Mouse (Mus musculus): Measurements from ENCODE around the gene Gipr.

Gene Gipr

DNA sequence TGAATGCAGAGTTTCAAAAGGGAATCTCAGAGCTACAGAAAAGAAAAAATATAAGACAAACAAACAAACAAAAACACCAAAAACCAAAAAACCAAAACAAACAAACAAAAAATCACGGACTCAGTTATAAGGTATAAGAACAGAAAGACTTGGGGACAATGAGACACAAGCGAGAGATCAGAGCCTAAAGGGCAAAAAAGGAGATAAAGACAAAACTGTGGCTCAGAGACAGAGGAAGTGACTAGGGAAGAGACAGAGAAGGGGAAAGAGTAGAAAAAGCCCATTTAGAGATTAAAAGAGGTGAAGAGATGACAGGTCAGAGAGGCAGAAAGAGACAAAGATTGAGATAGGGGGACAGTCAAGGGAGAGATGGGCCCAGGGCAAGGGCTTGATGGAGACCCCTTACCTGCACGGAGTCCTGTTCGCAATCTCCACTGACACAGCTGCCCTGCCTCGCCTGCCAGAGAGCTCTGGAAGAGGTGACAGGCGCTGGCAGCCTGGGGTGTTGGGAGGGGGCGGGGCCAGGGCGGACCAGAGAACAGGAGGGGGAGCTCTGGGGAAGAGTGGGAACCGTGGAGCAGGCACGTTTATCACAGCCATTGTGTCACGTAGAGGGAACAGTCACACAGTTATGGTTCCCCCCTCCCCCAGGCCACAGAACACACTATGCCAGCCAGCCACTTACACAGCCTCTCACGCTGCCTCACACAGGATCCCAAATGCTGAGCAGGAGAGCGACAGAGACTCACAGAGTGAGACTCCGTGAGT, at the start of gene Gipr:
TSS of gene Gipr (minus strand) at position 472 of the 768 bp plus-strand sequence.
- DNase-seq (ENCODE audit: low spot score in 2 of 2) = no peak

DNA sequence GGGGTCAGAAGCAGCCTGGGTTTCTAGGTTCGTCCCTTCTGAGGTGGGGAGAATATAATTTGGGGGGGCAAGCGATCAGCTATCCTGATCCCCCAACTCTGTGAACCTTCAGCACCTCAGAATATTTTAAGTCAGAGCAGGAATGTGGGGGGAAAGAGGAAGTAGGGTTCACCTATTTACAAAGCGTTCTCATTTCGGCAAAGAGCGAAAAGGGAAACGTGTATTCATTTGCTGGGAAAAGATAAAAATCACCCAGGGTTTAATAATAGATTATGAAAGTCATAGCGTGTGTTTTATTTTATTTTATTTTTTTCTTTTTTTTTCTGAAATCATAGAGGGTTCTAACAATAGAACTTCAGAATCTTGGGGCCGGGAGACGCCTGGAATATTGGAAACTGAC, 49.0 kb upstream of the Gipr start:
- DNase-seq (ENCODE audit: low spot score in 2 of 2) = no peak

DNA sequence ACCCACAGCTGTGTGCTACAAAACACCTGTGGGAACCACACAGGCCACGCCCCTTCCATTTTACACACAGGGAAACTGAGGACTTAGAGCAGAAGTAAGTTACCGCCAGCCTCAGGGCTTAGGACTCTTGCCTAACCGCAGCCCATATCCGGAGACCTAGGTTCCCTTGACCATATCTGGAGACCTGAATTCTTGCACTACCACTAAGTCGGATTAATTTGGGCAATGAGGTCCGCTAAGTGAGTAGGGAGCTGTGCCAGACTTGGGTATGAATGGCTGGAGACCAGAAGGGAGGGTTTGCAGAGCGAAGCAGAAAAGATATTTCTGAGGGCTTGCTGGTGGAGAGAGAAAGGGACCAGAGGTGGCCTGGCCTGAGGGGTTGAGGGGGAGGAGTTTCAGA, 48.4 kb upstream of the Gipr start:
- DNase-seq (ENCODE audit: low spot score in 2 of 2) = no peak

DNA sequence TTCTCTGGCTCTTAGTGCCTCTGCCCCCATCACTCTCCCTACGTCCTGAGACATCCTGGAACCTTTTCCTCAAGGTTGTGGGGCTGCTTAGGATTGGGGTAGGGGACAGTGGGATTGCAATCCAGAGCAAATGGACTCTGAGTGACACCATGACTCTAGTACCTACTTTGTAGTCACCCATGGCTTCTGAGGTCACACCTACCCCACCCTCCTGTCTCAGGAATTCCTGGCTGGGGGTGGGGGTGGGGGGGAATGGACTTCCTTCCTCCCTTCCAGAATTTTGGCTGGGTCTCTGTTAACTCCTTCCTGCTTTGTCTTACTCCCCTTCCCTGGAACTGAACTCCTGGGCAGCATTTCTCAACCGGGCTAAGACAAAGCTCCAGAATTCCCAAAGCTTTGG, 47.5 kb upstream of the Gipr start:
- DNase-seq (ENCODE audit: low spot score in 2 of 2) = no peak

DNA sequence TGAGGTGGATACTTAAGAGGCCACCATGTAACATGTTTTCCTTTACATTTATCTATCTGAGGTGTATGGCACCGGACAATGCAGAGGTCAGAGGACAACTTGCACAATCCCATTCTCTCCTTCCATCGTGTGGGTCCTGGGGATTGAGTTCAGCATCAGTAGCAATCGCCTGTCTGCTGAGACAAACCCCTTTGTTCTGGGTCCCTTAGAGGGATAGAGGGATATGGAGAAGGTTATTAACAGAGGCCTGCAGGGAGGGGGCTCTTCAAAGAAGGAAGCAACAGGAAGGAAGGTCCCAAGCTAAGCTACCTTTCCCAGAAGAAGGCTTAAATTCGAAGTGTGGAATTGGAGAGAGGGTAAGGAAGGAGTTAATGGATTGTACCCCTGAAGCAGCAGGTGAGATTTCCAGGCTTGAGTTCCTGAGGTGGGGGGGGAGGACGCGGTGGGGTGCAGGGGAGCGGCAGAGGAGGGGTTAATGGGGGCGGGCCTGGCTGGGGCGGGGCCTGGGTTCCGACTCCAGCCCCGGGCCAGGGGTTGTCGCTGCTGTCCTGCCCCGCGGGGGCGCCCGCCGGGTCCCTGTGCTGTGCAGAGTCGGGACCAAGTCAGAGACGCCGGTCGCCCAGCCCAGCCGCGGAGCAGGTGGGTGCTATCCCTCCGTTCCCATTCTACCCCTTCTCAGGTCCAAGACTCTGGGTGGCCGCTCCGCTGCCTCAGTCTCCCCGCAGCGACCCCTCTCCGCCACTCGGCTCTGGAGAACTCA, 46.2 kb upstream of the Gipr start, which contains the start of gene Gpr4:
TSS of gene Gpr4 (plus strand) at position 543 of the 760 bp plus-strand sequence.
- DNase-seq (ENCODE audit: low spot score in 2 of 2) = no peak

DNA sequence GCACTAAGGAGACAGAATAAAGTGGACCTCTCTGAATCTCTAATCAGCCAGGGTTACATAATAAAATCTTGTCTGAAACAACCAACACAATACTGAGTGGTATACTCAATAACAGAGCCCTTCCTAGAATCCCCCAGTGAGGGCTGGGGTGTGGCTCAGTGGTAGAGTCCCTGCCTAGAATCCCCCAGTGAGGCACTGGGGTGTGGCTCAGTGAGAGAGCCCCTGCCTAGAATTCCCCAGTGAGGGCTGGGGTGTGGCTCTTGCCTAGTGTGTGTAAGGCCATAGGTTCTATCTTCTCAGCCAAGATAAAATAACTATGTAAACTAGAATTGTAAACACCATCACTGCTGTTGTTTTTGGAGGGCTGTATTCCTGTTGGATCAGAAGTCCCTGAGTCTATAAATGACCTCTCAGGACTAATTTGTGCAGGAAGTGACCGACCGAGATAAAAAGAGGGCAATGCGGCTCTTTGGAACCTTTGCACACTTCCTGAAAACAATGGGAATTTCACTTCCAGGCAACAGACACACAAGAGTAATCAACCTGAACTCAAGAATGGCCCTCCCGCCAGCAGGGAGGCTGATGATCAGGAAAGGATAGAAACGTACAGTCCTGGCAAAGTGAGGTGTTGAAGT, 45.2 kb upstream of the Gipr start:
- no peak for DNase-seq (ENCODE audit: low spot score in 2 of 2)

DNA sequence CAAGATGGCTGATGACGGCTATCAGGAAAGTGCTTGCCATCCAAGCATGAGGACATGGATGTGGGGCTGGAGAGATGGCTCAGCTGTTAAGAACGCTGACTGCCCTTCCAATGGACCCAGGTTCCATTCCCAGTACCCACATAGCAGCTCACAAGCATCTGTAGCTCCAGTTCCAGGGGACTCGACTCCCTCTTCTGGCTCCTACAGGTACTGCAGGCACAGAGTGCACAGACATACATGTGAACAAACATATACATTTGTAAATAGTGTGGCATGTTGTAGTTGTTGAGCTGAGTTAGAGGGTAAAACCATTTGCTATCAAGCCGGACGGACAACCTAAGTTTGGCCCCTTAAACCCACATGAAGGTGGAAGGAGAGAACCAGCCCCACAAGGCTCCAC, 44.1 kb upstream of the Gipr start:
- no peak for DNase-seq (ENCODE audit: low spot score in 2 of 2)

DNA sequence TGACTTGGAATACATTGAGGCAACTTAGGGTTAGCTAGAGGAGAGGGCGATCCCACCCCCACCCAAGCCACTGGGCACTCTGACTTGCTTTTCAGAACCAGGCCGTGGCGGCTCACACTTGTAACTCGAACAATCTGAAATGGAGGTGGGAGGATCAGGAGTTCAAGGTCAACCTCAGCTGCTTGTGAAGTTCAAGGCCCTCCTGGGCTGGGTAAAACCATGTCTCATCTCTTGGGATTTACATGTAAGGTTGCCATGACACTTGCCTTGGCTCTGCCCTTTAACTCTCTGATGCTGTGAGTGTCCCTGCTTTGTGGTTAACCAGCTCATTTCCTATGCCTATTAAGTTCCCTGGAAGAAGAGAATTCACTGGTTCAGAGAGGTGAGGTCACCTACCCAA, 43.6 kb upstream of the Gipr start:
- DNase-seq (ENCODE audit: low spot score in 2 of 2) = no peak

DNA sequence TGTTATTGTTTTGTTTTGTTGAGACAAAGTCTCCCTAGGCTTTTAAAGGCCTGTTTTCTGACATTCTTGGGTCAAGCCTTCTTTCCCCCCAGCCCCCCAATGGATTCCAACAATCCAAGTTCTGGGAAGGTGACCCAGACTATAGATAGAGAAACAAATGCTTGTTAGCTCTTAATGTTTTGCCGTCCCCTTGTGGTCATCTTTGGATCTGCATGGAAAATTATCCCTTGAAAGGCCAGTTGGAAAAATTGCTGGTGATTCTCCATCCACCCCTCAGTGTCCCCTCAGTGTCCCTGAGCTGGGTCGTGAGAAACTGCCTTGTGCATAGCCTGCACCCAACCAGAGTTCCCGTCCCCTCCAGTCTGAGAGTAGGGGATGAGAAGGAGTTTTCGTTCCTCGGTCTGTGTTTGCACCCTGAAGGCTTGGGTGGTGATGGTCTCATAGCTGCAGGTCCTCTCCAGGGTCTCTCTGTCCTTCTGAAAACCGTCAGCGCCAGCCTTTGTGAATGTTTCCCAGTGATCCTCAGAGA, 43.1 kb upstream of the Gipr start:
- DNase-seq (ENCODE audit: low spot score in 2 of 2) = peak; percentile 35 to 53

DNA sequence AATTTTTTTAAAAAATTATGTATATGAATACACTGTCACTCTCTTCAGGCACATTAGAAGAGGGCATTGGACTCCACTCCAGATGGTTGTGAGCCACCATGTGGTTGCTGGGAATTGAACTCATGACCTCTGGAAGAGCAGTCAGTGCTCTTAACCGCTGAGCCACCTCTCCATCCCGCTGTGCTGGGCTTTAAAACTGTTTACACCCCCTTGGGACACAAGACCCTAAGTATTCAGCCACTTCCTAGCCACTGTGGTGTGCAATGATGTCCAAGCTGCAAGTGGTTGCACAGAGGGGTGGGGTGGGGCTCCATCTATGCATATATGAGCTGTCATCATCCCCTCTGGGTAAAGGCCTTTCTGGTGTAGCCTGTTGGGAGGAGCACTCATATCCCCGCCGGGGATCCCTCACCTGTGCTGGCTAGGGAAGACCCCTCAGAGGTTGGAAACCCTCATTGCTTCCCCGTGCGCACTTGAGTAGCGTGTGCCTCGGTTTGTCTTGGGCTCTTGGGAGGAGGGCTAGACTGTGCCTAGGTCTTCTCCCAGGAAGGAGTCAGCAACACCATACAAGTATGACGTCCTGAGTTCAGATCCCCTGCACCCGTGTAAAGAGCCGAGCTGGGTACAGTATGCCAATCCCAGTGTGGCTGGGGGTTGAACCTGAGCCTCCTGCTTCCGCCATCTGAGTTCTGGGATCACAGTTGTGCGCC, 42.4 kb upstream of the Gipr start:
- no peak for DNase-seq (ENCODE audit: low spot score in 2 of 2)

DNA sequence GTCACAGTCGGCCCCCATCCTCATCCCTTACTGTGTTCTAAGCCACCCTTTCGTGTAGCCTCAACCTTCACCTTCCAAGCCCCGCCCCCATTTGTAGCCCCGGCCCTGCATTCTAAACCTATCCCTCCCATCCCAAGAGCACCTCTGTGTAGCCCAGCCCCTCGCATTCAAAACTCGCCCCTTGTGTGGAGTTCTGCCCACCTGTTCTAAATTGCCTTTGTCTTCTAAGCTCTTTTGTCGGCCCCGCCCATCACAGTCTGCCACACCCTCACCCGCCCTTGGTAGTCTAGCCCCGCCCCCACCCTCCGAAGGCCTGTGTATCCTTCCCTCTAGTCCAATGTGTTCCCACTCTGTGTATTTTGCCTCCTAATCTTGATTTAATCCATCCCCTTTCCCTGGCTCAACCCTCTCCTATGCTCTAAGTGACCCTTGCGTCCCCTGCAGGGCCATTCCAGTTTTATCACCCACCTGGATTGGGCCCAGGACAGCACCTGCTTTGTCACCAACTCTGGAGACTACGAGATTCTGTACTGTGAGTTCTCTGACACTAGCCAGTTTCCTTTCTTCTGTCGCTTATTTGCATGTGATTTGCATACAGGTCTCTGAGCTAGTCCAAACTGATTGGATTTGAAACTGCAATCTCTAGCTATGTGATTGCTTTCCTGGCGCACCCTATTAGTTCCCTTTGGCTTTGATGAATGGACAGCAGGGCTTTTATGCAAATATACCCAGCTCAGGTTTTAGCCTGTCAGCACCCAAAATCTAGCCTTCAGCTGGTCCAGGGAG, 36.3 kb upstream of the Gipr start:
- DNase-seq (ENCODE audit: low spot score in 2 of 2) = no peak

DNA sequence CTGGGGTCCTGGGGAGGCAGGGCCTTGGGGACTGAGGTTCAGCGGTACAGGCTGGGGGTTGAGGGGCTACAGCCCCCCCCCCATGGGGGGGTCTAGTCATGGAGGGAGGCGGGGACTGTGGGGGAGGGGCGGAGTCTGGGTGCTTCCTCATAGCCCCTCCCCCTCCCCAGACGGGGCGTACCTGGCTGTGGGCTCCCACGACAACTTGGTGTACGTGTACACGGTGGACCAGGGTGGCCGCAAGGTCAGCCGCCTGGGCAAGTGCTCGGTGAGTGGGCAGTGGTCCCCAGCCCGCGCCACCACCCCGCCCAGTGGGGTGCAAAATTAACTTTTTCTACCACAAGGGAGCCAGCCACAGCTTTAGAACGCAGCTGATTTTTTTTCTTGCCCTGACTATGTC, 35.7 kb upstream of the Gipr start:
- DNase-seq (ENCODE audit: low spot score in 2 of 2) = no peak

DNA sequence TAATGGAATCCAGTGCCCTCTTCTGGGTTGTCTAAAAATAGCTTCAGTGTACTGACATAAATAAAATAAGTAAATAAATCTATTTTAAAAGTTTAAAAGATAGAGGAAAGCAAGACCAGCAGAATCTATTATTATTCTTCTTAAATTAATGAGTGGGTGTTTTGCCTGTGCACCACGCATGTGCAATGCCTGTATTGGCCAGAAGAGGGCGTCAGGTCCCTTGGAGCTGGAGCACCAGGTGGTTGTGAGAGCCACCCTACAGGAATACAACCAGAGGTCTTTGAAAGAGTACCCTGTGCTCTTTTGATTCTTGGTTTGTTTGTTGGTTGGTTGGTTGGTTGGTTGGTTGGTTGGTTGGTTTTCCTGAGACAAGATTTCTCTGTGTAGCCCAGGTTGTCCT, 32.1 kb upstream of the Gipr start:
- no peak for DNase-seq (ENCODE audit: low spot score in 2 of 2)

DNA sequence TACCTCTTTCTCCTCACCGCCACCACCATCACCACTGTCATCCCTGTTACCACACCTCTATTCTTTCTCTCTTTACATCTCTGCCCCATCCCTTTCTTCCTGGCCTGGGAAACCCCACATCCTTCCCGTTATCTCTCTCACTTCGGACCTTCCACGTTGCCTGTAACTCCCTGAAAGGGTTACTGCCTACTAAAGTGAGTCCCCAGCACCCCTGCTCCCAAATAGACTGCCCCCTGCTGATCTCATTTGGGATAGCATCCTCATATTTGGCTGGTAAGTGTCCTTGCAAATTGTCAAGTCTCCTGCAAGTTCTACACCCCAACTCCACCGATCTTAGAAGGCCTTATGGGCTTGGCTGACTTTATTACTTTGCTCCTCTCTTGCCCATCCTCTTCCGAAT, 30.7 kb upstream of the Gipr start:
- DNase-seq (ENCODE audit: low spot score in 2 of 2) = peak; percentile 44 to 46

DNA sequence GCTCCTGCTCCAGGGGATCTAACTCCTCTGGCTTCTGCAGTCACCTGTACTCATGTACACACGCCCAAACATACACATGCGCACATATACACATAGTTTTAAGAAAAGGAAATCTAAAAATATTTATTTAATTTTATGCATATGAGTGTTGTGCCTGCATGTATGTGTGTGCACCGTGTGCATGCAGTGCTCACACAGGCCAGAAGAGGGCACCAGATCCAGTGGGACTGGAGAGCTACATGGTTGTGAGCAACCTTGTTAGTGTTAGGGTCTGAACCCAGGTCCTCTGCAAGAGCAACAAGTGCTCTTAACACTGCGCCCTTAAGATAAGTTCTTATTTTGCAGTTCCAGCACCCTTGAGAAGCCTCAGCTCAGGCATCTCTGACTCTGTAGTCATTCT, 28.7 kb upstream of the Gipr start:
- no peak for DNase-seq (ENCODE audit: low spot score in 2 of 2)

DNA sequence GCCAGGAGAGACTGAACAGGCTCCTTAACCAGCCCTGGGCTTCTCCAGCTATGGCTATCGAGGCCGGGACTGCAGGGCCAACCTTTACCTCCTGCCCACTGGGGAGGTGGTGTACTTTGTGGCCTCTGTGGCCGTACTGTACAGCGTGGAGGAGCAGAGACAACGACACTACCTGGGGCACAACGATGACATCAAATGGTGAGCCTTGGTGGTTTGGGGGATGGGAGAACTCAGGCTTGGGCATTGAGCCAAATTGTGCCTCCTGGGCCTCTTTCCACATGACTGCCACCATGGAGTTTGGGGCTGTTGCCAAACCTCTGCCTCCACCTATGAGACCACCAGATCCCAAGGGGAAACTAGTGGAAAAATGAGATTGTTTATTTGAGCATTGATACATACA, 18.8 kb upstream of the Gipr start:
- no peak for DNase-seq (ENCODE audit: low spot score in 2 of 2)

DNA sequence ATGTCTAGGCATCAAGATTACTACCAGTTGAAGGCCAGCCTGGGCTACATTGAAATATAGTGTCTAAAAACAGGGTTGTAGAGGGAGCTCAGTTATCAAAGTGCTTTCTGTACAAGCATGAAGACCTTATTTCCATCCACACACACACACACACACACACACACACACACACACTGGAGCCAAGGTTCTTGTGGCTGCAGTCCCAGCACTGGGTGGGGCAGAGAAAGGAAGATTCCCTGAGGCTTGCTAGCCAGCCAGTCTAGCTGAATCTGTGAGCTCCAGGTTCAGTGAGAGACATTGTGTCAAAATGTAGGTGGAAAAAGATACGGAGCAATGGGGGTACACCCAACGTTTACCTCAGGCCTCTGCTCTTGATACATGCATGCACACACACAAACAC, 18.3 kb upstream of the Gipr start:
- no peak for DNase-seq (ENCODE audit: low spot score in 2 of 2)

DNA sequence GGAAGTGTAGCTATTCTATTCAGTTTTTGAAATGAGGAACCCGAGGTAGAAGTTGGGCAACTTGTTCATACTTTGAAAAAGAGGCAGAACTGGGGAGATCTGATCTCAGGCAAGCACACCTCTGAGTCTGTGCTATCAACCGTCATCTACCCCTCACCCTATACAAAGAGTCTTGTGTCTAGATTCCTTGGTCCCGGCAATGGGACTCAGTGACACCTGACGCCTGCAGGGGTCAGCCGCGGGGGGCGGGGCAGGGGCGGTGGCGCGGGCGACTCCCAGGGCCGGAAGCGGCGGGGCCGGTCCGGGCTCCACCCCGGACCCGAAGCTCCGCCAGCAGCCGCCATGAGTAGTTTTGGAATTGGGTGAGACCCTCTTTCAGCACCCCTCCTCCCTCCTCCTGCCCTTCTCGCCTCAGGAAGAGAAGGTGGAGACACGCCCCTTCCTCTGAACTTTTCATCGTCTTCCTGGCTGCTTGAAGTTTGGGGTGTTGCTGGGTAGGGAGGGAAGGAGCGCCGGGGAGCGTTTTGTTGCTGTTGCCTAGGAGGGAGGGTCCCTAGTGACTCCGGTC, 15.0 kb upstream of the Gipr start:
- DNase-seq (ENCODE audit: low spot score in 2 of 2) = no peak

DNA sequence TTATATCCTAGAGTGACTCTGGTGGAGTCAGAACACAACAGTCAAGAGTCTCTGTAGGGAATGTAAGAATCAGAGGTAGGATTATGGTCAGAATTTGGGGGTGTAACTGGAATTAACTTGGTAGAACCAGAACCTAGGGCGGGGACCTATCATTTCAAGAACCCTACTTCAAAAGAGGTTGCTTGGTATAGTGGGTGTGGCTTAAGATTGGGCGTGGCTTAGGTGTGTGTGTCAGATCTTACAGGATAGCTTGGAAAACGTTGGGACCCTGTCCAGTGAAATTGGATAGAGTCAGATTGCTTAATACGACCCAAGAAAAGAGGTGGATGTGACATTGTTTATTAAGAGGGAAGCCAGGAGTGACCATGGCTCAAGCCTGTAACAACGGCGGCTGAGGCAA, 14.0 kb upstream of the Gipr start:
- DNase-seq (ENCODE audit: low spot score in 2 of 2) = no peak

DNA sequence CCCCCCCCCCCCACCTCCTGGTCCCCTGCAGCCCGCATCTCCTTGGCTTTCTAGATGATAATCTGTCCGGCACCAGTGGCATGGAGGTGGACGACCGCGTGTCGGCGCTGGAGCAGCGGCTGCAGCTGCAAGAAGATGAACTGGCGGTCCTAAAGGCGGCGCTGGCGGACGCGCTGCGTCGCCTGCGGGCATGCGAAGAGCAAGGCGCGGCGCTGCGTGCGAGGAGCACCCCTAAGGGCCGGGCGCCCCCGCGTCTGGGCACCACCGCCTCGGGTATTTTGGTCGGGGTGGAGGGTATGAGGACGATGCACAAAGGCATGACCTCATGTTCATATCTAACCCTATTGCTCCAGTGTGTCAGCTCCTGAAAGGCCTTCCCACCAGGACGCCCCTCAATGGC, 13.2 kb upstream of the Gipr start:
- DNase-seq (ENCODE audit: low spot score in 2 of 2) = peak; percentile 52 to 72
